In the genomic region with DNA sequence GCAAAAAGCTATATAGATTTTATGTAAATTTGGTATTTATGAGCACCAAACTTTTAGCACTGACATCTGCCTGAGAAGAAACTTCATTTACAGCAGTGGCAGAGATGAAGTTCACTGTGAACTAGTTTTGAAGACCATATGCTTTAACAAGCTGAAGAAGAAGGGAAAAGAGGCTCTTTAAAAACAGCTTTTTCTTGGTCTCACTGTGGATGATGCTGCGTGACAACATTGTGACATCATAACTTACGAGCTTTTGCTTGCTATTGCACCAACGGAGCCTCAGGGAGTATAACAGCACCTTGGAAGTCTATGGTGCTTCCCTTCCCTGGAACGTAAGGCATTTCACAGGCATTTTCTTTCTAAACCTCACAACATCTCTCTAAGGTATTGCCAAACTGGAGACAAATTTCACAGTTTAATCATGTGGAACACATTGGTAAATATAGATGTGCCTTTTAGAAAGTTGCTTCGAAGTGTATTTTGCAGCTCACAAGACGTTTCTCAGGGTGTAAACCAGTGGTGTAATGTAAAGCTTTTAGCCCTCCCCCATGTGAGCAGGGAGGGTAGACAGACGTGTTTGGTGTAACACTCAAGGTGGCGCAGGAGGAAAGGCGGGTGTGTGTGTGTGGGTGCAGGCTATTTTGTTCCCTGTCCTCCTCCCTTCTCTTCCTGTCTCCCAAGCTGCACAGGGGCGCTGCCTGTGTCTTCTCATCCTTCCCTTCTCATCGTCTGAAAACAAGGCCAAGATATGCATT, we compare ENCODE assay signal across 26 mouse cellular contexts. TPM values are rescaled to one million over a fixed set of nuclear protein-coding genes. Genes with fewer than 3 reads are reported as not detected.
DNase-seq lines count a peak whose midpoint lies in the region; ATAC-seq and TF ChIP-seq lines count a peak whose summit lies in the region.
"Had no signal": no experiment of that assay in that cellular context is flagged by ENCODE, and none has a peak within 500 bp of the region (broad histone marks: within the 10 kb centered on the region; RNA-seq: fewer than 3 reads in every experiment).

No protein-coding gene starts in this region.

- 0 out of 2 replicates have a peak, but pooled peaks cover 3% of the 10 kb centered on the region for H3K4me1 ChIP-seq in forebrain, postnatal 0 days (ENCODE audit: insufficient read depth)
- peaks cover 14% of the 10 kb centered on the region for H3K4me1 ChIP-seq in forebrain, embryonic 15.5 days
- H3K4me1 ChIP-seq: embryonic facial prominence, embryonic 10.5 days; intestine, embryonic 15.5 days; limb, embryonic 15.5 days; megakaryocyte, embryonic 14.5 days; neural tube, embryonic 12.5 days; stomach, embryonic 15.5 days had no signal

- no peaks in the 10 kb centered on the region for H3K9me3 ChIP-seq in forebrain, postnatal 0 days (ENCODE audit: low read length)
- no peaks in the 10 kb centered on the region for H3K9me3 ChIP-seq in forebrain, embryonic 15.5 days
- H3K9me3 ChIP-seq: embryonic facial prominence, embryonic 10.5 days; G1E; intestine, embryonic 15.5 days; limb, embryonic 15.5 days; megakaryocyte, embryonic 14.5 days; neural tube, embryonic 12.5 days; stomach, embryonic 15.5 days had no signal

- ATAC-seq in forebrain, postnatal 0 days = peak; percentile 40
- no peak for ATAC-seq in forebrain, embryonic 15.5 days (replicated peaks)
- ATAC-seq in frontal cortex, adult (ENCODE audit: low TSS enrichment) = peak; percentile 92
- ATAC-seq: CD4-positive, CD25-positive, alpha-beta regulatory T cell, adult 4 months; forebrain, embryonic 14.5 days; intestine, embryonic 15.5 days; liver, postnatal 0 days; midbrain, embryonic 16.5 days had no signal

- no peaks in the 10 kb centered on the region for H3K36me3 ChIP-seq in forebrain, postnatal 0 days (ENCODE audit: insufficient read depth)
- no peaks in the 10 kb centered on the region for H3K36me3 ChIP-seq in forebrain, embryonic 15.5 days
- H3K36me3 ChIP-seq: embryonic facial prominence, embryonic 10.5 days; G1E; intestine, embryonic 15.5 days; limb, embryonic 15.5 days; neural tube, embryonic 12.5 days; stomach, embryonic 15.5 days had no signal

- H3K4me2 ChIP-seq in forebrain, postnatal 0 days (ENCODE audit: low read depth) = no peak overlapping the region
- no peak overlapping the region for H3K4me2 ChIP-seq in forebrain, embryonic 15.5 days (replicated peaks)
- H3K4me2 ChIP-seq: hindbrain, embryonic 14.5 days; intestine, embryonic 15.5 days; limb, embryonic 15.5 days; neural tube, embryonic 12.5 days; stomach, embryonic 15.5 days had no signal

- no peak overlapping the region for H3K9ac ChIP-seq in forebrain, postnatal 0 days
- no peak overlapping the region for H3K9ac ChIP-seq in forebrain, embryonic 15.5 days (replicated peaks)
- H3K9ac ChIP-seq: hindbrain, embryonic 14.5 days; intestine, embryonic 15.5 days; limb, embryonic 15.5 days; liver, postnatal 0 days; neural tube, embryonic 12.5 days; stomach, embryonic 15.5 days had no signal

- WGBS in forebrain, postnatal 0 days = 72% methylated on average over 11 of the region's 11 CpGs
- 75% methylated on average over 11 of the region's 11 CpGs for WGBS in forebrain, embryonic 15.5 days

- DNase-seq in forebrain, postnatal 0 days = no peak
- DNase-seq in left cerebral cortex, adult 8-10 months (ENCODE audit: low spot score in 2 of 2) = peak; percentile 41 to 88
- peak; percentile 39 to 70 for DNase-seq in right cerebral cortex, postnatal 10 days (ENCODE audit: low spot score in 2 of 2)
- DNase-seq in gastrocnemius, adult 8-10 months (ENCODE audit: low spot score in 2 of 2) = no peak
- no peak for DNase-seq in ovary, postnatal 14 days (ENCODE audit: low spot score)
- no peak for DNase-seq in adrenal gland, adult 2 months
- DNase-seq: cerebellum, adult 11 months; cerebellum, postnatal 36 days; gastrocnemius, postnatal 36 days; liver, postnatal 0 days; lung, postnatal 14 days; thymus, postnatal 14 days had no signal

- no peak overlapping the region for H3K4me3 ChIP-seq in forebrain, postnatal 0 days (ENCODE audit: low read depth, low read length)
- H3K4me3 ChIP-seq in forebrain, embryonic 15.5 days = no peak overlapping the region
- H3K4me3 ChIP-seq: embryonic facial prominence, embryonic 10.5 days; intestine, embryonic 15.5 days; limb, embryonic 15.5 days; megakaryocyte, embryonic 14.5 days; neural tube, embryonic 12.5 days; stomach, embryonic 15.5 days had no signal

- H3K27me3 ChIP-seq in forebrain, postnatal 0 days (ENCODE audit: insufficient read depth, low read length) = no peaks in the 10 kb centered on the region
- no peaks in the 10 kb centered on the region for H3K27me3 ChIP-seq in forebrain, embryonic 15.5 days
- H3K27me3 ChIP-seq: intestine, embryonic 15.5 days; limb, embryonic 15.5 days; megakaryocyte, embryonic 14.5 days; neural tube, embryonic 12.5 days; stomach, embryonic 15.5 days had no signal

- no peak for TF ChIP-seq CTCF in forebrain, postnatal 0 days (IDR thresholded peaks at IDR 0.05; ENCODE audit: low read depth)

- no peak overlapping the region for H3K27ac ChIP-seq in forebrain, postnatal 0 days (ENCODE audit: low read depth, low read length)
- no peak overlapping the region for H3K27ac ChIP-seq in forebrain, embryonic 15.5 days (replicated peaks)
- H3K27ac ChIP-seq: embryonic facial prominence, embryonic 10.5 days; hindbrain, embryonic 14.5 days; intestine, embryonic 15.5 days; kidney, postnatal 0 days; limb, embryonic 15.5 days; neural tube, embryonic 12.5 days; stomach, embryonic 15.5 days had no signal

RNA-seq across cellular contexts. Expression of gene Cetn3, which starts 41.9 kb away (rescaled TPM):
- total RNA-seq in forebrain, postnatal 0 days (2014; rRNA removed) = 128 and 174 TPM in 2 replicates
- 426 and 574 TPM in 2 replicates for polyA plus RNA-seq in forebrain, postnatal 0 days (2015; fragmentation: Nextera tagmentation; extraction: Ambion mirVana)
- 266 and 271 TPM in 2 replicates for polyA plus RNA-seq in forebrain, embryonic 15.5 days (2015; fragmentation: Nextera tagmentation; extraction: Ambion mirVana)
- total RNA-seq in left cerebral cortex, adult 8-10 months (2022) = 100 to 1,000 TPM; 117 to 141 (median 130) TPM
- 10 to 100 TPM; 15.6 to 20.6 (median 18.8) TPM for total RNA-seq in gastrocnemius, adult 8-10 months (2022)
- total RNA-seq in adrenal gland, adult 2 months (2021) = 100 to 1,000 TPM; 116 to 135 TPM
- polyA plus RNA-seq in adrenal gland, adult 2 months (2012; rRNA removed) = 0.48 and 0.77 TPM in 2 replicates

Comparison
In these comparisons a context has a peak if more than half of its experiments do, and no peak if none do; other contexts are left out.
1. DNase-seq: peak in left cerebral cortex, adult 8-10 months (2 of 2) and right cerebral cortex, postnatal 10 days (2 of 2); none in forebrain, postnatal 0 days (single experiment), gastrocnemius, adult 8-10 months (0 of 2), ovary, postnatal 14 days (single experiment) and adrenal gland, adult 2 months (single experiment).